Mouse (Mus musculus) ES-Bruce4 (cell line): ENCODE measurements at regions not wholly inside any gene's neighbourhood (a gene's known extent, or its start where the extent isn't known, plus 50 kb on each side); places are given as distances from the start of the nearest gene placed in this dataset.

Experiments
- H3K27ac ChIP-seq: 2 replicates; pipeline ENCODE4 v1.5.1; 2012; ENCODE audit warnings: low read length, inconsistent platforms; ENCODE audit not compliant: insufficient read depth
- H3K27me3 ChIP-seq: 2 replicates; pipeline ENCODE4 v1.6.1; 2012; ENCODE audit warnings: mild to moderate bottlenecking, low read length, inconsistent platforms; ENCODE audit not compliant: control insufficient read depth, poor library complexity, insufficient read depth, severe bottlenecking
- H3K36me3 ChIP-seq: 2 replicates; pipeline ENCODE4 v1.6.1; 2012; ENCODE audit warnings: inconsistent platforms, mild to moderate bottlenecking, low read length, moderate library complexity; ENCODE audit not compliant: control insufficient read depth, poor library complexity, insufficient read depth, severe bottlenecking
- H3K4me1 ChIP-seq: one replicate; pipeline ENCODE4 v1.8.1; 2011; ENCODE audit warnings: low read length; ENCODE audit not compliant: control insufficient read depth, insufficient read depth
- H3K4me3 ChIP-seq: 2 replicates; pipeline ENCODE4 v1.5.1; 2011; ENCODE audit warnings: low read depth, mild to moderate bottlenecking, low read length
- H3K9ac ChIP-seq: 2 replicates; pipeline ENCODE4 v1.6.1; 2012; ENCODE audit warnings: low read depth, mild to moderate bottlenecking, inconsistent platforms; ENCODE audit not compliant: poor library complexity, severe bottlenecking
- H3K9me3 ChIP-seq: replicated peaks from 2 replicates; pipeline ENCODE4 v1.6.1; 2012; ENCODE audit warnings: mild to moderate bottlenecking, low read length, inconsistent platforms; ENCODE audit not compliant: control insufficient read depth, poor library complexity, insufficient read depth, severe bottlenecking
- CTCF ChIP-seq: IDR thresholded peaks from one replicate; pipeline ENCODE4 v1.8.1; 2011; ENCODE audit warnings: low read depth, low read length
- EP300 ChIP-seq: IDR thresholded peaks from 2 replicates; pipeline ENCODE4 v1.6.1; 2011; ENCODE audit warnings: low read depth, low read length; ENCODE audit not compliant: insufficient read depth
- POLR2A ChIP-seq: IDR thresholded peaks from one replicate; pipeline ENCODE4 v1.8.1; 2011; ENCODE audit warnings: low read length; ENCODE audit not compliant: insufficient read depth

DNA sequence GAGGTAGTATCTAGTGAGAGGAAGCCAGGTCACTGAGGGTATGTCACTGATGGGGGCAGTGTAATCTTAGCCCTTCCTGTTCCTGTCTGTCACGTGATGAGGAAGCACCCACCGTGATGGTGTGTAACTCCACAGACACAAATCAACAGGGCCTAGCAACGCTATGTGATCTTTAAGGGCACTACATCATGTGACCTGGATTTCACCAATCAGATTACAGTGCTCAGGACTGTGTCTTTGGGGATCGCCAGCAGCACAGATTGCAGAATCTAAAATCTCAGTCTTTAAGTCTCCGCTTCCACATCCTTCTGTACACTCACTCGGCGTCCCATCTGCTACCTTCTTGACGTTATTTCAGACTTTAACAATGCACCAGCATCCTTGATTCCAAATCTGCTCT is 202.8 kb downstream of the Ifng start:
- H3K9ac ChIP-seq, result no peak overlapping the region
- H3K4me1 ChIP-seq, result no peaks in the 10 kb centered on the region
- H3K4me3 ChIP-seq, result no peak overlapping the region
- H3K36me3 ChIP-seq, result no peaks in the 10 kb centered on the region
- H3K27ac ChIP-seq, result no peak overlapping the region
- no peaks in the 10 kb centered on the region for H3K9me3 ChIP-seq
- TF ChIP-seq POLR2A (no peak), EP300 (no peak), CTCF (no peak)
- no peaks in the 10 kb centered on the region for H3K27me3 ChIP-seq

DNA sequence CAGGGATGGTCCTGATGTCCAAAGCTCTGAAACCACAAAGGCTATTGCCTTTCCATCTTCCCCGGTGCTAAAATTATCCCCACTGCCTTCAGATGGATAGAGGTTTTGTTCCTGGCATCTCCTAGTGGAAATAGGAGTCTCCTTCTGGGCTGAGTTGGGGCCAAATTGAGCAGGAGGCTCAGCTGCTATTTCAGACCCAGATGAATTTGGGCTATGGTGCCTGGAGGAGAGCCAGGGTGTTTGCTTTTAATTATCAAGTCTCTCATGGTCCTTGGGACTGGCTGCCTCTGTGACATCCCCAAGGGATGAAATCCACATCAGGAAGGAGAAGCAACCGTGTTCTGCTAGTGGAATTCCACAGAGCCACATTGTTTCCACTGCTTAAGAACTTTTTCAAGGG is 207.3 kb downstream of the Ifng start:
- Histone ChIP-seq H3K27me3 (no peaks in the 10 kb centered on the region), H3K9me3 (no peaks in the 10 kb centered on the region), H3K4me3 (no peak overlapping the region), H3K27ac (no peak overlapping the region), H3K9ac (no peak overlapping the region), H3K36me3 (no peaks in the 10 kb centered on the region), H3K4me1 (no peaks in the 10 kb centered on the region)
- TF ChIP-seq POLR2A, result no peak

DNA sequence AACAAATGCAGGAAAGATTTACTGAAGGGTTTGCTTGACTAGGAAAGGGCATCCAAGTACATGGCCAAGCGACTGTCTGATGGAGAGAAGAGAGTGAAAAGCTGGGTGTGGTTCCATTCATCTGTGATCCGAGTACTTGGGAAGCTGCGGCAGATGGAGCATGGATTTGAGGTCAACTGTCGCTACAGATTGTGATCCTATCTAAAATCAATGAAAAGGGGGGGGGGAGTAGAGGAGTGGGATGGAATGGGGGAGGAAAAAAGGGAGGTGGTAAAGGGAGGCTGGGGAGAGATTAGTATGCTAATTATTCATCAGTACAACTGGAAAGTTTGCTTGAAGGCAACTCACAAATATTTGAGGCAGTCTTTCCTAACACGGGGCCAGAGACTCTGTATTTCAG is 213.4 kb downstream of the Dyrk2 start:
- Histone ChIP-seq H3K27ac (no peak overlapping the region), H3K9ac (no peak overlapping the region), H3K4me1 (no peaks in the 10 kb centered on the region), H3K27me3 (no peaks in the 10 kb centered on the region), H3K36me3 (no peaks in the 10 kb centered on the region), H3K4me3 (no peak overlapping the region), H3K9me3 (no peaks in the 10 kb centered on the region)
- TF ChIP-seq CTCF (no peak), POLR2A (no peak), EP300 (no peak)

DNA sequence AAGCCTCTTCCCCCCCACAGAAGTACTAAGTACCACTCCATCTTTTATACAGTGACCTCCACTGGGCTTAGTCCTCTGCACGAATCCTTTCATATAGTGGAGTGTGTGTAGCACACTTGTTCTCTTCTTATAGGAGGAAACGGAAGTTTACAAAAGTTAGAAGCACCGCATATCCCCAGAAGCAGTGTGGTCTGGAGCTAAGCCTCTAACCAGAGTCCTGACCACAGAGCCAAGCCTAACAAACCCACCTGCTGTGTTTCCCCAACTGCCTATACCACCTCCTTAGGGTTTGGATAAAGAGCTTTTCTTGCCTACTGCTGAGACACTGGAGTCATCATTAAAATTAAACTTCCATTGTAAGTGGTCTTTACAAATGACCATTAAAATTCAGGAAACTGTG is 204.0 kb downstream of the Dyrk2 start:
- H3K4me1 ChIP-seq, result peaks cover 5% of the 10 kb centered on the region
- TF ChIP-seq POLR2A, result no peak
- no peak for TF ChIP-seq CTCF
- TF ChIP-seq EP300, result no peak
- no peaks in the 10 kb centered on the region for H3K9me3 ChIP-seq
- no peak overlapping the region for H3K9ac ChIP-seq
- no peaks in the 10 kb centered on the region for H3K27me3 ChIP-seq
- no peak overlapping the region for H3K27ac ChIP-seq
- H3K4me3 ChIP-seq, result no peak overlapping the region
- no peaks in the 10 kb centered on the region for H3K36me3 ChIP-seq

DNA sequence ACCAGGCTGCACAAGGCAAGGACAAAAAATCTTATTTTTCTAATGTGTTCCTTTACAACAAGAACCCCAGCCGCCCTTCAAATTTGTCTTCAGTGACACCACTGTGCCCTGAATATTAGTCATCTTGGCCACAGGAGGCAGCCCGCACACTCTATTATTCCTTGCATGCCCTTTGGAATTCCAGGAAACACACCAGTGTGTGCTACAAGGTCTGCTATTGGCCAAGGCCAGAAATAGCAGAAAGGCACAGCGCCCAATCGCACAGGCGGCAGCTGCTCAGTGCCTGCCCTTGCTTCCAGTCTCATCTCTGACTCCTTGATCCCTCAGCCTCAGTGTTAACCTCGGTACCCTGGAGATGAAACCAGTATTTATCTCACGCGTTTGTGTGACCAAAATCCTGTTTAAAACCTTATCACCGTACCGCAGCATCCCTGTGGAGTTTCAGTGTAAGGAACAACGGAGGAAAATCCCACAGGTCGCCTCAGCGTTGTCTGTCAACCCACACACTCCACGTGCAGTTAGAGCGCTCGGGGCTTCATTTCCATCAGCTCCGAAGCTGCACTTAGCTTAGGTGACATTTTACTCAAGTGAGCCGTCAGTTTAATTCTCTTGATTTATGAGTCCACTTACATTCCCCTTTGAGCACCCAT is 194.1 kb downstream of the Dyrk2 start:
- Histone ChIP-seq H3K9me3 (no peaks in the 10 kb centered on the region; the same call in 1 of the 2 replicates), H3K27me3 (no peaks in the 10 kb centered on the region), H3K4me3 (no peak overlapping the region), H3K9ac (no peak overlapping the region), H3K27ac (no peak overlapping the region), H3K4me1 (no peaks in the 10 kb centered on the region), H3K36me3 (no peaks in the 10 kb centered on the region)
- no peak for TF ChIP-seq EP300
- TF ChIP-seq POLR2A, result no peak
- no peak for TF ChIP-seq CTCF

DNA sequence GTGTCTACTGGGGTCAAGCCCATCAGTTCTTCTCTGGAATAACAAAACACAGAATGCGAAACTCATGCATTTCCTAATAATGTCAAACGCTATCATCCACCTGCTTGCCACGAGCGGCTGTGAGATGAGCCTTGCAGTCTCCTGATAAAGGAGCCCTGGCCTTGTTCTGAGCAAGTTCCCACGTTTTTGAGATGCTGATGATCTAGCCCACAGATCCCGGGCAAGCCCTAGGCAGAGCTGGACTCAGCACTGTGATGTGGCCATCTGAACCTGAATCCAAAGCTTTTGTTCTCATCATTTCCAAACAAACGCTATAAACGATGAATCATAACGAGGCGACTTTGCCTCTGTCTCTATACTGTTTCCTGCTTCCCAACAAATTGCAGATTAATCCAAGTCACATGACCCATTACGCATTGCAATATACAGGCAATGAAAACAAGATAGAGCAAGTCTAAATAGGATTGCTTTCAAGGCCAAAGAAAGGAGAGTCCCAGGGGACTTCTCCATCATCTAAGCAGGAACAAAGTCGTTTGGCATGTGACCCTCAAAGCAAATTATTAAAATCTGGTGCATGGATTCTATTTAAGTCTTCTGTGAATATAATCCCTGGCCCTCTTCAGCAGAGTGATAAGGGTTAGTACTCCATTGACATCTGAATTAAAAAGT is 191.1 kb downstream of the Dyrk2 start:
- no peaks in the 10 kb centered on the region for H3K4me1 ChIP-seq
- no peak for TF ChIP-seq CTCF
- H3K27me3 ChIP-seq, result no peaks in the 10 kb centered on the region
- no peak overlapping the region for H3K27ac ChIP-seq
- no peak overlapping the region for H3K4me3 ChIP-seq
- no peaks in the 10 kb centered on the region for H3K36me3 ChIP-seq
- no peak overlapping the region for H3K9ac ChIP-seq
- H3K9me3 ChIP-seq, result no peaks in the 10 kb centered on the region
